Mouse (Mus musculus): ENCODE data around the gene 2900026A02Rik. TPM values are rescaled to one million over a fixed set of nuclear protein-coding genes. Genes with fewer than 3 reads are reported as not detected.
A peak's percentile ranks its signal among the peaks of the same experiment; 100 is the strongest.

The 2900026A02Rik gene
- total and polyA plus RNA-seq, 2 experiments: 8.0 to 29.2 TPM

GRCm38 (mm10) chr5:113180755-113181154 is 40.3 kb downstream of the 2900026A02Rik start:
- Histone ChIP-seq H3K36me3 (ENCODE audit: control insufficient read depth, insufficient read depth, low read length) (no peaks in the 10 kb centered on the region; the same call in 1 of the 2 replicates), H3K4me3 (ENCODE audit: insufficient read depth, low read depth, low read length) (no peak overlapping the region), H3K27ac (replicated peaks; ENCODE audit: insufficient read depth, low read depth, low read length) (peak overlapping the region; percentile 21), H3K4me1 (ENCODE audit: control insufficient read depth, insufficient read depth, low read length) (0 out of 2 replicates have a peak, but pooled peaks cover 2% of the 10 kb centered on the region), H3K79me2 (ENCODE audit: control insufficient read depth, insufficient read depth, low read length) (peaks cover 16% of the 10 kb centered on the region; the same call in 1 of the 2 replicates), H3K27me3 (ENCODE audit: control insufficient read depth, insufficient read depth, low read length) (no peaks in the 10 kb centered on the region), H3K9ac (ENCODE audit: low read depth, low read length) (no peak overlapping the region)
- DNase-seq (ENCODE audit: extremely low read depth, low read depth, low spot score): no peak
- no peak for TF ChIP-seq POLR2A (IDR thresholded peaks at IDR 0.05; ENCODE audit: extremely low read depth, insufficient read depth, low read length)
- TF ChIP-seq CTCF (IDR thresholded peaks at IDR 0.05; ENCODE audit: low read depth, low read length): no peak
- 63% methylated on average over 15 of the region's 15 CpGs for WGBS

GRCm38 (mm10) chr5:113179843-113180682 is 41.0 kb downstream of the 2900026A02Rik start:
- WGBS: 19% methylated on average over 30 of the region's 30 CpGs
- peak overlapping the region; percentile 21 for H3K27ac ChIP-seq (replicated peaks; ENCODE audit: insufficient read depth, low read depth, low read length)

GRCm38 (mm10) chr5:113179451-113179842 is 41.6 kb downstream of the 2900026A02Rik start:
- no peak for DNase-seq (ENCODE audit: extremely low read depth, low read depth, low spot score)

More at GRCm38 (mm10) chr5:113179843-113180682, 41.0 kb downstream of the 2900026A02Rik start:
- Histone ChIP-seq H3K36me3 (ENCODE audit: control insufficient read depth, insufficient read depth, low read length) (no peaks in the 10 kb centered on the region; the same call in 1 of the 2 replicates), H3K4me3 (ENCODE audit: insufficient read depth, low read depth, low read length) (no peak overlapping the region), H3K4me1 (ENCODE audit: control insufficient read depth, insufficient read depth, low read length) (0 out of 2 replicates have a peak, but pooled peaks cover 2% of the 10 kb centered on the region), H3K79me2 (ENCODE audit: control insufficient read depth, insufficient read depth, low read length) (peaks cover 16% of the 10 kb centered on the region; the same call in 1 of the 2 replicates), H3K27me3 (ENCODE audit: control insufficient read depth, insufficient read depth, low read length) (no peaks in the 10 kb centered on the region), H3K9ac (ENCODE audit: low read depth, low read length) (no peak overlapping the region; the same call in 1 of the 2 replicates)
- TF ChIP-seq POLR2A (IDR thresholded peaks at IDR 0.05; ENCODE audit: extremely low read depth, insufficient read depth, low read length) (no peak), CTCF (IDR thresholded peaks at IDR 0.05; ENCODE audit: low read depth, low read length) (peak; percentile 90)
- DNase-seq (ENCODE audit: extremely low read depth, low read depth, low spot score): peak; percentile 74

GRCm38 (mm10) chr5:113175976-113176375 is 45.1 kb downstream of the 2900026A02Rik start:
- DNase-seq (ENCODE audit: extremely low read depth, low read depth, low spot score): no peak
- Histone ChIP-seq H3K27ac (replicated peaks; ENCODE audit: insufficient read depth, low read depth, low read length) (no peak overlapping the region), H3K79me2 (ENCODE audit: control insufficient read depth, insufficient read depth, low read length) (peaks cover 31% of the 10 kb centered on the region), H3K4me1 (ENCODE audit: control insufficient read depth, insufficient read depth, low read length) (0 out of 2 replicates have a peak, but pooled peaks cover 2% of the 10 kb centered on the region), H3K9ac (ENCODE audit: low read depth, low read length) (no peak overlapping the region), H3K4me3 (ENCODE audit: insufficient read depth, low read depth, low read length) (no peak overlapping the region), H3K36me3 (ENCODE audit: control insufficient read depth, insufficient read depth, low read length) (no peaks in the 10 kb centered on the region), H3K27me3 (ENCODE audit: control insufficient read depth, insufficient read depth, low read length) (no peaks in the 10 kb centered on the region)
- 87% methylated on average over 10 of the region's 10 CpGs for WGBS
- TF ChIP-seq POLR2A (IDR thresholded peaks at IDR 0.05; ENCODE audit: extremely low read depth, insufficient read depth, low read length) (no peak), CTCF (IDR thresholded peaks at IDR 0.05; ENCODE audit: low read depth, low read length) (no peak)

More at GRCm38 (mm10) chr5:113179451-113179842, 41.6 kb downstream of the 2900026A02Rik start:
- no peak overlapping the region for H3K9ac ChIP-seq (ENCODE audit: low read depth, low read length)
- peaks cover 16% of the 10 kb centered on the region; the same call in 1 of the 2 replicates for H3K79me2 ChIP-seq (ENCODE audit: control insufficient read depth, insufficient read depth, low read length)
- TF ChIP-seq CTCF (IDR thresholded peaks at IDR 0.05; ENCODE audit: low read depth, low read length) (no peak), POLR2A (IDR thresholded peaks at IDR 0.05; ENCODE audit: extremely low read depth, insufficient read depth, low read length) (no peak)
- no peak overlapping the region for H3K27ac ChIP-seq (replicated peaks; ENCODE audit: insufficient read depth, low read depth, low read length)
- no peak overlapping the region for H3K4me3 ChIP-seq (ENCODE audit: insufficient read depth, low read depth, low read length)
- no peaks in the 10 kb centered on the region; the same call in 1 of the 2 replicates for H3K36me3 ChIP-seq (ENCODE audit: control insufficient read depth, insufficient read depth, low read length)
- 0 out of 2 replicates have a peak, but pooled peaks cover 2% of the 10 kb centered on the region for H3K4me1 ChIP-seq (ENCODE audit: control insufficient read depth, insufficient read depth, low read length)
- H3K27me3 ChIP-seq (ENCODE audit: control insufficient read depth, insufficient read depth, low read length): no peaks in the 10 kb centered on the region
- 52% methylated on average over 9 of the region's 9 CpGs for WGBS

GRCm38 (mm10) chr5:113174916-113175692 is 45.9 kb downstream of the 2900026A02Rik start:
- no peak overlapping the region for H3K9ac ChIP-seq (ENCODE audit: low read depth, low read length)
- 81% methylated on average over 24 of the region's 24 CpGs for WGBS
- no peak for DNase-seq (ENCODE audit: extremely low read depth, low read depth, low spot score)
- no peak overlapping the region for H3K4me3 ChIP-seq (ENCODE audit: insufficient read depth, low read depth, low read length)
- TF ChIP-seq CTCF (IDR thresholded peaks at IDR 0.05; ENCODE audit: low read depth, low read length) (peak; percentile 82), POLR2A (IDR thresholded peaks at IDR 0.05; ENCODE audit: extremely low read depth, insufficient read depth, low read length) (no peak)
- H3K36me3 ChIP-seq (ENCODE audit: control insufficient read depth, insufficient read depth, low read length): no peaks in the 10 kb centered on the region
- H3K27me3 ChIP-seq (ENCODE audit: control insufficient read depth, insufficient read depth, low read length): no peaks in the 10 kb centered on the region
- H3K79me2 ChIP-seq (ENCODE audit: control insufficient read depth, insufficient read depth, low read length): peaks cover 31% of the 10 kb centered on the region
- no peaks in the 10 kb centered on the region for H3K4me1 ChIP-seq (ENCODE audit: control insufficient read depth, insufficient read depth, low read length)
- H3K27ac ChIP-seq (replicated peaks; ENCODE audit: insufficient read depth, low read depth, low read length): no peak overlapping the region
